Mouse (Mus musculus) forebrain, embryonic 10.5 days (tissue): ENCODE results near the gene Numb. TPM values are rescaled to one million over a fixed set of nuclear protein-coding genes. Genes with fewer than 3 reads are reported as not detected.

ENCODE experiments used
- DNase-seq: peaks from one replicate; pipeline ENCODE4 v3.0.0-alpha.2; 2017; ENCODE audit warnings: low spot score; ENCODE audit errors: extremely low spot score
- H3K27ac ChIP-seq: fragments of 300-500 bp; sonication (generic); 2 replicates; pipeline ENCODE4 v1.5.1; 2016; ENCODE audit warnings: mild to moderate bottlenecking
- H3K27me3 ChIP-seq: fragments of 300-500 bp; sonication (generic); 2 replicates; pipeline ENCODE4 v1.6.1; 2016; ENCODE audit warnings: mild to moderate bottlenecking; ENCODE audit not compliant: poor library complexity, severe bottlenecking
- H3K36me3 ChIP-seq: fragments of 300-500 bp; sonication (generic); replicated peaks from 2 replicates; pipeline ENCODE4 v1.6.1; 2016; ENCODE audit warnings: mild to moderate bottlenecking, moderate library complexity
- H3K4me1 ChIP-seq: fragments of 300-500 bp; sonication (generic); 2 replicates; pipeline ENCODE4 v1.6.1; 2016
- H3K4me3 ChIP-seq: fragments of 300-500 bp; sonication (generic); 2 replicates; pipeline ENCODE4 v1.5.1; 2016; ENCODE audit warnings: mild to moderate bottlenecking, moderate library complexity
- H3K9me3 ChIP-seq: fragments of 300-500 bp; sonication (generic); 2 replicates; pipeline ENCODE4 v1.6.1; 2016; ENCODE audit warnings: mild to moderate bottlenecking, moderate library complexity
- WGBS: fragments of 180-500 bp; shearing (Covaris S2); methylation state at CpG from one replicate; pipeline ENCODE4 v1.1.7; 2016; 5-methylcytosine and 5-hydroxymethylcytosine counted together
- polyA plus RNA-seq: library from polyadenylated mRNA; unstranded; fragments of >200 nt; fragmentation: Nextera tagmentation; extraction: Ambion mirVana; gene quantifications from 2 replicates; pipeline ENCODE4 v1.2.1, GENCODE M21; 2016

Numb gene
- polyA plus RNA-seq, 1 experiment from 2014 or later: 35.5 TPM

DNA sequence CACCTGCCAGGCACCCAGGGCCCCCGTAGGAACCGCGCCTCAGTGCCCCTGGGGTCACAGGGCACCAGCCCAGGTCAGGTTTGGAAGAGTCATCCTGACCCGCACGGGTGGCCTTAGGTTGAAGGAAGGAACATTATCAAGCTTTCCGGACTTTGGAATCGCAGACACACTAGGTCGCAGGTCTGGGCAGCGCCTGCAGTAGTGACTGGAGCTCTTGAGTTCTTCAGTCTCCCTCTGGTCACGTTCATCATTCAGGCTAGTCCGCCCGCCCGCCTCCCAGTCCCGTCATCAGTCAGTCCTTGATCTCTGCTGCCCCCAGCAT lies 157.7 kb downstream of the Numb start:
- Histone ChIP-seq H3K4me1 (peaks cover 51% of the 10 kb centered on the region), H3K27ac (peak overlapping the region; percentile 63), H3K9me3 (no peaks in the 10 kb centered on the region), H3K36me3 (no peaks in the 10 kb centered on the region), H3K4me3 (peak overlapping the region; percentile 46), H3K27me3 (peaks cover 51% of the 10 kb centered on the region)
- WGBS: 12% methylated on average over 14 of the region's 14 CpGs
- DNase-seq: no peak

DNA sequence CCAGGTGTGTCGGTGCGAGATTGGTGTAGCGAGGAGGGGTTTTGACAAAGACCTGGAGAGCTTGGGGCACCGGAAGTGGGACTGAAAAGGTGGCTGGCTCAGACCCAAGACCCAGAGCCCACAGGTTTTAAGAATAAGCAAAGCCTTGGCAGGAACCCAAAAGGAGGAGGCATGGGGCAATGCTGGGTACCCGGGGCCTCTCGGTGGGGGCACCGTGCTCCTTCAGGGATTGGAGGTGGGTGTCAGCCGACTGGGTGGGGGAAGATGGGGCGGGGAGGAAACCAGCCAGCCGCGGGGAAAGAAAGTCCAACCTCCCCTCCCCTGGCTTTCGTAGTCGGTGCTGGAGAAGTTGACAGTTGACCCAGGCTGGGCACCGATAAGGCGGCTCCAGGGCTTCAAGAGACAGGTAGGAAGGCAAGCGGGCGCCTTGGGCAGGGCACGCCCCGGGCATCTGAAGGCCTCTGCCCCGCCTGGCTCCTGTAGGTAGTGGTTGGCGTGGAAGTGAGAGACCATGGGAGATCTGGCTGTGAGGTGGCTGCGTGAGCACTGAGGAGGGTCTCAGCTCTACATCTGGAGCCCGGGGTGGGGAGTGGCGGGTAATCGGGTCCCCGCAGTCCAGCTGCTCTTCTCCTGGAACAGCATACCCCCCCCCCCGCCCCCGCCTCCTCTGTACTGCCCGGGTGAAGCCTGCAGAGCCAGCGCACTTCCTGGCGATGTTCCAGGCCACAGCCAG lies 158.3 kb downstream of the Numb start, which contains the start of gene Papln:
Gene Papln (plus strand): TSS at position 324 of the 733 bp plus-strand sequence.
- DNase-seq: no peak
- H3K36me3 ChIP-seq: no peaks in the 10 kb centered on the region
- H3K4me3 ChIP-seq: peak within 1 kb of the TSS; percentile 46
- H3K27ac ChIP-seq: peak within 1 kb of the TSS; percentile 63
- H3K27me3 ChIP-seq: peaks cover 51% of the 10 kb centered on the region
- 16% methylated on average over 28 of the region's 31 CpGs for WGBS
- H3K4me1 ChIP-seq: peaks cover 55% of the 10 kb centered on the region
- no peaks in the 10 kb centered on the region for H3K9me3 ChIP-seq

DNA sequence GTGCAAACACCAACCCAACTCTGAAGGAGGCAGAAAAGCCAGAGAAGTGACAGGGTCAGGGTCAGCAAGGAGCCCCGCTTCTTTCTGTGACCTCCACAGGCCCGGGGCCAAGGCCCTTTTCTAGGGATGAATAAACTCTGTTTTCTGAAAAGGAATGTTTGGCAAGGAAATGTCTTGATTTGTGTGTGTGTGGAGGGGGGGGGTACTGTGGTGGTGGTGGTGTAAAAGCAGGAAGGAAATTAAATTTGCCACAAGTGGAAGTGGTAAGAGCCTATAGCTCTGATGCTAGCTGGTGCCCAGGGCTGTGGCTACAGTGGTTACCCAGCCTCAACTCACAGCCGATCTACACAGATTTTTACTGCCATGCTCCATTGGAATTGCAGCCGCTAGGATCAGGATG lies 159.0 kb downstream of the Numb start:
- H3K9me3 ChIP-seq: no peaks in the 10 kb centered on the region
- DNase-seq: no peak

DNA sequence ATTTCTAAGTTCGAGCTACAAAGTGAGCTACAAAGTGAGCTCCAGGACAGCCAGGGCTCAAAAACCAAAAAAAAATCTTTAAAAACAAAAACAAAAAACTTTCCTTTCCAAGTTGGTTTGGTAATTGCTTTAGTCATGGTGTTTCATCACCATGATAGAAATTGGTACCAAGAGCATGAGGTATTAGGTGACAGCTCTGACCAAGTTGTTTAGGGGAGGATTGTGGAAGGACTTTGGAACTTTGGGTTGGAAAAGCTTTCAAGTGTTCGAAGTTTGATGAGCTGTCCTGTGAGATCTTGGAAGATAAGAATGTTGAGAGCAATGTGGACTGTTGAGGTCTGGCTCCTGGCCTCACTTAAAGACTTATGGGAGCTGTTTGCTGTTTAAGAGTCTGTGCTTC lies 161.5 kb downstream of the Numb start:
- no peak for DNase-seq
- Histone ChIP-seq H3K27ac (no peak overlapping the region), H3K4me1 (peaks cover 41% of the 10 kb centered on the region), H3K36me3 (no peaks in the 10 kb centered on the region), H3K4me3 (no peak overlapping the region), H3K9me3 (no peaks in the 10 kb centered on the region), H3K27me3 (peaks cover 34% of the 10 kb centered on the region)
- WGBS: 94% methylated on average over 2 of the region's 2 CpGs

More for the DNA sequence above, 159.0 kb downstream of the Numb start:
- H3K4me1 ChIP-seq: peaks cover 51% of the 10 kb centered on the region
- 0 out of 2 replicates have a peak overlapping the region, but pooled peaks have one; percentile 25 for H3K27ac ChIP-seq
- no peaks in the 10 kb centered on the region for H3K36me3 ChIP-seq
- WGBS: 40% methylated on average over 4 of the region's 4 CpGs
- H3K27me3 ChIP-seq: peaks cover 44% of the 10 kb centered on the region
- H3K4me3 ChIP-seq: no peak overlapping the region

DNA sequence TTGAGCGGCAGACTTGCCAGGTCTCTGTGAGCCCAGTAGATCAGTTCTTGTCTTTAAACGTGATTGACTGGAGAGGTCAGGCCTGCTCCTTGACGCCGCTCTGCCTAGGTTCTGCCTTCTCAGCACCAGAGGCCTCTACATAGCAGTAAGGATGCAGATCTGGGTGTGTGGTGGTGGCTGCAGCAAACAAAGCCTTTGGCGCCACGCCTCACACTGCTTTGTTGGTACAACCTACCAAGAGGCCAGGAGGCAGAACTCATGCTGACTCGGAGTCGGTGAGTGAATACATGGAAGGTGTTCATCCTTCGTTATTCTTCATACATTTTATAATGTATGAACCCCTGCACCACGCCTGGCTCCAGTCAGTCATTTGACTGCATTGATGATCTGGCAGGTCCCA lies 163.0 kb downstream of the Numb start:
- Histone ChIP-seq H3K27ac (no peak overlapping the region), H3K9me3 (no peaks in the 10 kb centered on the region), H3K4me1 (peaks cover 27% of the 10 kb centered on the region), H3K4me3 (no peak overlapping the region), H3K27me3 (peaks cover 19% of the 10 kb centered on the region), H3K36me3 (no peaks in the 10 kb centered on the region)
- 84% methylated on average over 10 of the region's 10 CpGs for WGBS
- no peak for DNase-seq

DNA sequence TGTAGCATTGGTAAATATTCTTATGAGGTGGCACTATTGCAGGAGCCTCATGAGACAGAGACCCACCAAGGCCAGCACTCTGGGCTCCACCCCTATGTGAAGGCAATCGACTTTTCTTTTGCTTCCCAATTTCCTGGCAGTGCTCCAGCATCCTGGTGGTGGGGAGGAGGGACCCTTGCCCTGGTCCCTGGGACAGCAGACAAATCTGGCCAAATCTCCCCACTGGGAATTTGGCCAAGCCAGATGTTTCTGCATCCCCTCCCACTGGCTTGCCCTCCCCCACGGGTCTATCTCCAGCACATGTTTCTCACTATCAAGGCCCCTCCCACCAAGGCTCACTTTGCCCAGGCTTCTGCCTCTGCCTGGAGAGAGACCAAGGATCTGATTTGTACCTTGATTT lies 169.2 kb downstream of the Numb start:
- Histone ChIP-seq H3K27ac (0 out of 2 replicates have a peak overlapping the region, but pooled peaks have one; percentile 15), H3K27me3 (no peaks in the 10 kb centered on the region), H3K4me1 (no peaks in the 10 kb centered on the region), H3K4me3 (no peak overlapping the region), H3K9me3 (no peaks in the 10 kb centered on the region), H3K36me3 (no peaks in the 10 kb centered on the region)
- no peak for DNase-seq
- WGBS: 68% methylated on average over 2 of the region's 2 CpGs

DNA sequence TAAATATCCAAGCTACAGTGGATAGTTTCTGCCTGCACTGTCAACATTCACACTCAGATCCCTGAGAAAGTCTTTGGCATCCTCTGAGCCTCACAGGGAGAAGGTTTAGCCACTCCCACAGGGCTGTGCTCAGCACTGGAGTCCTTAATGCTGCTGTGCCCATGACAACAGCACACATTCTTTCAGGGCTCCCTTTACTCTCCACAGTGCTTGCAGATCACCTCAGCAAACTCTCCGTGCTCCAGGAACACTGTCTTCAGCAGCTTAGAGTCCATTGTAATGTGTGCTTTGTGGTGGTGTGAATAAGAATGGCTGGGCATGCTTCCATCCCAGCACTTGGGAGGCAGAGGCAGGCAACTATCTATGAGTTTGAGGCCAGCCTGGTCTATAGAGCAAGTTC lies 172.5 kb downstream of the Numb start:
- WGBS: 53% methylated on average over 1 of the region's 1 CpGs
- no peak overlapping the region for H3K4me3 ChIP-seq
- H3K36me3 ChIP-seq: no peaks in the 10 kb centered on the region

More for the DNA sequence above, 172.5 kb downstream of the Numb start:
- Histone ChIP-seq H3K4me1 (peaks cover 7% of the 10 kb centered on the region), H3K9me3 (no peaks in the 10 kb centered on the region), H3K27ac (no peak overlapping the region), H3K27me3 (no peaks in the 10 kb centered on the region)
- no peak for DNase-seq

Other genes starting within 250 kb of the Numb start
- gene Psen1, start 233.8 kb downstream of the Numb start, polyA plus RNA-seq: 58.2 and 60.5 TPM in 2 replicates
- gene Papln, start 158.3 kb downstream of the Numb start, polyA plus RNA-seq: 0.07 TPM in 2 replicates
- 14.3 and 15.4 TPM in 2 replicates for gene Riox1, start 28.7 kb upstream of the Numb start, polyA plus RNA-seq
- gene Heatr4, start 62.9 kb upstream of the Numb start, polyA plus RNA-seq: not detected in 2 replicates
- 14.9 and 16.0 TPM in 2 replicates for gene Acot2, start 65.9 kb upstream of the Numb start, polyA plus RNA-seq
- gene Acot1, start 87.6 kb upstream of the Numb start, polyA plus RNA-seq: 22.4 and 23.5 TPM in 2 replicates
- 0.14 and 0.15 TPM in 2 replicates for gene Acot4, start 116.4 kb upstream of the Numb start, polyA plus RNA-seq
- gene Gm49366, start 117.0 kb upstream of the Numb start, polyA plus RNA-seq: not detected in 2 replicates
- gene Acot3, start 130.2 kb upstream of the Numb start, polyA plus RNA-seq: 0.11 and 0.32 TPM in 2 replicates
- gene Acot5, start 147.4 kb upstream of the Numb start, polyA plus RNA-seq: not detected in 2 replicates
- 0.69 and 0.98 TPM in 2 replicates for gene Acot6, start 178.7 kb upstream of the Numb start, polyA plus RNA-seq
- gene Dnal1, start 192.4 kb upstream of the Numb start, polyA plus RNA-seq: 4.2 and 4.8 TPM in 2 replicates
- gene Pnma1, start 226.6 kb upstream of the Numb start, polyA plus RNA-seq: 1.3 and 1.8 TPM in 2 replicates